Mouse (Mus musculus): ENCODE data around the gene Gm49368.
A peak's percentile ranks its signal among the peaks of the same experiment; 100 is the strongest.

The Gm49368 gene

GRCm38 (mm10) chr7:128057860-128058259, 4.6 kb upstream of the Gm49368 start:
- no peak for DNase-seq

- peak; percentile 76 to 82 for DNase-seq
These were observed 3.9 kb upstream of the Gm49368 start for GRCm38 (mm10) chr7:128058576-128058975.

GRCm38 (mm10) chr7:128059091-128059490, 3.4 kb upstream of the Gm49368 start:
- no peak for DNase-seq

- no peak for DNase-seq
These were observed 813 bp downstream of the Gm49368 start for GRCm38 (mm10) chr7:128063211-128063781.

GRCm38 (mm10) chr7:128065547-128065946, 3.1 kb downstream of the Gm49368 start:
- no peak for DNase-seq

- no peak for DNase-seq
These were observed 5.4 kb downstream of the Gm49368 start for GRCm38 (mm10) chr7:128067847-128068246.

- DNase-seq, result no peak
These were observed 7.4 kb downstream of the Gm49368 start for GRCm38 (mm10) chr7:128069844-128070243.

GRCm38 (mm10) chr7:128071816-128072215, 9.3 kb downstream of the Gm49368 start:
- no peak for DNase-seq

GRCm38 (mm10) chr7:128080012-128080411, 17.5 kb downstream of the Gm49368 start:
- DNase-seq, result peak; percentile 53 to 76

- DNase-seq, result no peak
These were observed 26.7 kb downstream of the Gm49368 start for GRCm38 (mm10) chr7:128089141-128089540.

- no peak for DNase-seq
These were observed 35.7 kb downstream of the Gm49368 start for GRCm38 (mm10) chr7:128098135-128098534.

- DNase-seq, result no peak
These were observed 38.4 kb downstream of the Gm49368 start for GRCm38 (mm10) chr7:128100742-128101357.

GRCm38 (mm10) chr7:128105246-128105645, 42.8 kb downstream of the Gm49368 start:
- no peak for DNase-seq

GRCm38 (mm10) chr7:128107462-128107861, 45.0 kb downstream of the Gm49368 start:
- no peak for DNase-seq

GRCm38 (mm10) chr7:128110314-128110713, 47.8 kb downstream of the Gm49368 start:
- DNase-seq, result no peak

GRCm38 (mm10) chr7:128112131-128112530, 49.6 kb downstream of the Gm49368 start:
- DNase-seq, result no peak

GRCm38 (mm10) chr7:128114371-128115105, 52.1 kb downstream of the Gm49368 start:
- DNase-seq, result peak in 1 of 2 experiments; percentile 1

GRCm38 (mm10) chr7:128115211-128115958, 52.9 kb downstream of the Gm49368 start:
- DNase-seq, result no peak

GRCm38 (mm10) chr7:128116396-128116795, 53.9 kb downstream of the Gm49368 start:
- no peak for DNase-seq

- no peak for DNase-seq
These were observed 57.4 kb downstream of the Gm49368 start for GRCm38 (mm10) chr7:128119726-128120490.

GRCm38 (mm10) chr7:128128741-128129720, 66.5 kb downstream of the Gm49368 start, which contains the start of gene Itgax:
TSS of gene Itgax (plus strand) at chr7:128129547.
- DNase-seq, result no peak

Data from thymus, adult 18-20 months (tissue).